Mouse (Mus musculus) yolk sac, embryonic 10.5 days (tissue): ENCODE results near the gene Fbxl15.

Experiments
- DNase-seq: peaks from one replicate; pipeline ENCODE4 v3.0.0-alpha.2; 2017; ENCODE audit warnings: low spot score

The Fbxl15 gene

DNA sequence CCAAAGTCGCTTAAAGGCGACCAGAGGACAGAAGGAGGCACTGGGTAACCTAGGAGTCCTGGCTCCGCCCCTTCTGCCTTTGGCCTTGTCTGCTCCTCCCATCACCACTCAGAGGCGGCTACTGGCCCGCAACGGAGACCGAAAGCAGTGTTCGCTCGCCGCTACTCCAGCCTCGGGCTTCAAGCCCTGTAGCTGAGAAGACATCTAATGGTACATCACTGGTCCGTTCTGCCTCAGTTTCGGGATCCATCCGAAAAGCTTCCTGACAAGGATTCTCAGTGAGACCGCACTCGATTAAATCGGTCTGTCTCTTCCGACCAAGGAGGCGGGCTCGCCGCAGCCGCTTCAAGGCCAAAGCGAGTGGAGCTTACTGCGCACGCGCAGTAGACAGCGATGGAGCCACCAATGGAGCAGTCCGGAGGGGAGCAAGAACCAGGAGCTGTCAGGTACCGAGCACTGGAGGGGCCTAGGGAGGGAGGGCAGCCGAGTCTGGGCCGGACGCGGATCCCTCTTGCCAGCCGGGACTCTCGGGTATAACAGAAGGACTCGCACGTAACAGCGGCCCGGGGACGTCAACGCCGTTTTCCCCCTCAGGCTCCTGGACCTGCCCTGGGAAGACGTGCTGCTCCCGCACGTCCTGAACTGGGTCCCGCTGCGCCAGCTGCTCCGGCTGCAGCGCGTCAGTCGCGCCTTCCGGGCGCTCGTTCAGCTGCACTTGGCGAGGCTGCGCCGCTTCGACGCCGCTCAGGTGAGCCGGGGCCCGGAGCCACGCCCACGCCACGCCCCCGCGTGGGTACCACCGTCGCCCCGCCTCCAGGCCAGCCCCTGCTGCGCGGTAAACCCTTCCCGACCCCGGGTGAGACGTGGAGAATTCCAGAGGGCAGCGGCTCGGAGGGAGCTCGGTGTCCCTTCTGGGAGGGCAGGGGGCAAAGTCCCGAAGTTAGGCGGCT is at the start of gene Fbxl15:
Gene Fbxl15 (plus strand): TSS at position 104 of the 950 bp plus-strand sequence.
- DNase-seq = peak; percentile 94

DNA sequence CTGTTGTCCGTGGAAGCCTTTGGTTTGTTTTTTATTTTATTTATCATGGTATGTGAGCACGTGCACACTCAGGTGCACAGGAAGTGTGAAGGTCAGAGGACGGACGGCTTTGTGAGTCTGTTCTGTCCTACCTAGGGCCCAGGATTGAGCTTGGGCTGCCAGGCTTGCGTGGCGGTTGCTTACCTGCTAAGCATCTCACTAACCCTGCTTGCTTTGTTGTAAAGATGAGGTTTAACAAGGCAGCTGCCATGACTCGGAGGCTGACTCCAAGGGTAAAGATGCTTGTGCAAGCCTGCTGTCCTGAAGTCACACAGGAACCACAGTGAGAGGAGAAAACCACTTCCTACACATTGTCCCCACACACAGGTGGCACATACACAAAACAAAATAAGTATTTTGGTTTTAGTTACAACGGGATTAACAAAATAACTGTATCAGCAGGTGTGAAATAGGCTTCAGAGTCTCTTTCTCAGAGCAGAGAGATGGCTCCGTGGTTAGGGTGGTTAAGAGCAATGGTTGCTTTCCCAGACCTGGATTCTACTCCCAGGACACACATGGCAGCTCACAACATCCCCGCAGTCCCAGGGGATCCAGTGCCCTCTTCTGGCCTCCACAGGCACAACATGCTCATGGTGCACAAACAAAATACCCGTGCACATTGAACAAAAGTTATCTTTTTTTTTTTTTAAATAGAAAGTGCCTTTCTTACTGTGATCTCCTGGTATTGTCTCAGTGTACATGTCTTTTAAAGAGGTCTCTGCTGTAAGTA is 45.7 kb upstream of the Fbxl15 start:
- no peak for DNase-seq

GRCm38 (mm10) chr19:46284686-46285085 is 43.3 kb upstream of the Fbxl15 start:
- no peak for DNase-seq

DNA sequence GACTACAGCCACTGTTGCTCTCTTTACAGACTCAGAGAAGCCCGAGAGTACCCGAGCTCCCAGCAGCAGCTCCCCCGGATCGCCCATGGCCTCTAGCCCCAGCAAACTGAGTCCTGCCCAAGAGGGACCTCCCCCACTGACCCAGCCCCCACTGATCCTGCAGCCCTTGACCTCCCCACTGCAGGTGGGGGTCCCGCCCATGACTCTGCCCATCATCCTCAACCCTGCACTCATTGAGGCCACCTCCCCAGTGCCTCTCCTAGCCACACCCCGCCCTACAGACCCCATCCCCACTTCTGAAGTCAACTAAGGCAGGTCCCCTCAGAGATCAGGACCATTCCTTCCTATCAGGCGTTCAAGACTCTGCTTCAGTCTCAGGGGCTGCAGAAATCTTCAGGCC is 42.4 kb upstream of the Fbxl15 start:
- no peak for DNase-seq

- DNase-seq = no peak
Measured at GRCm38 (mm10) chr19:46286047-46286446, 41.9 kb upstream of the Fbxl15 start.

DNA sequence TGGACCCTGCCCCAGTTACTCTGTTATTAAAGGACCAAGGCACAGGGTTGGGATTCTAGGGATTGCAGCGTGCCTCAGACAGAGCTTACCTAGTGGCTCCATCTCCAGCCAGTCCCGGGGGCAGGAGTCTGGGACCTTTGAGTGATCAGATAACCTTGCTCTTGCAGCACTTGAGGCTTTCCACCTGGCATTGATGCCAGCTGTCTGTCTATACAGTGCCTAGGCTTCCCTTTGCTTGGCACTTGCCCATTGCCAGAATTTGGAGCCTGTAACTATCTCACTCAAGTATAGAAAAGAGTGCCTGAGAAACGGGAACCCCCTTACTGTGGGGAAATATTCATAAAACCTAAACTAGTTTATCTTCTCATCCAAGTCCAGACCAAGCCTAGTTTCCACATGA is 41.1 kb upstream of the Fbxl15 start:
- DNase-seq = no peak

- no peak for DNase-seq
Measured at GRCm38 (mm10) chr19:46287566-46287965, 40.4 kb upstream of the Fbxl15 start.

- DNase-seq = no peak
Measured at GRCm38 (mm10) chr19:46290535-46291105, 37.4 kb upstream of the Fbxl15 start.

GRCm38 (mm10) chr19:46296938-46297337 is 31.0 kb upstream of the Fbxl15 start:
- DNase-seq = no peak

GRCm38 (mm10) chr19:46300294-46301045 is 27.5 kb upstream of the Fbxl15 start:
- DNase-seq = no peak

DNA sequence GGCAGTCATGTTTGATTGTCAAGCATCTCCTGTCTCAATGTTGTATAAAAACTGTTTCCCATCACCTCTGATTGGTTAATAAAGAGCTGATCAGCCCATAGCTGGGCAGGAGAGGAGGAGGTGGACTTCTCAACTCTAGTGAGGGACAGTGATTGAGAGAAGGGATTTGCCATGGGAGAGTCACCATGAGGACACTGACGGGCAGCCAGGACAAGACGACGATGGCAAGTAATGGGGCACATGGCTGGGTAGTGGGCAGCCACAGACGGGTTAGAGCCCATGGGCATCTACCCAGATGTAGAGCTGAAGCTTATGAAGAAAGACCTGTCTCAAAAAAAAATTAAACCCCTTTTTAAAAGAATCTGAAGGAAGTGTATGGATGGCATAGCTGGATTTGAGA is 25.4 kb upstream of the Fbxl15 start:
- DNase-seq = no peak

DNA sequence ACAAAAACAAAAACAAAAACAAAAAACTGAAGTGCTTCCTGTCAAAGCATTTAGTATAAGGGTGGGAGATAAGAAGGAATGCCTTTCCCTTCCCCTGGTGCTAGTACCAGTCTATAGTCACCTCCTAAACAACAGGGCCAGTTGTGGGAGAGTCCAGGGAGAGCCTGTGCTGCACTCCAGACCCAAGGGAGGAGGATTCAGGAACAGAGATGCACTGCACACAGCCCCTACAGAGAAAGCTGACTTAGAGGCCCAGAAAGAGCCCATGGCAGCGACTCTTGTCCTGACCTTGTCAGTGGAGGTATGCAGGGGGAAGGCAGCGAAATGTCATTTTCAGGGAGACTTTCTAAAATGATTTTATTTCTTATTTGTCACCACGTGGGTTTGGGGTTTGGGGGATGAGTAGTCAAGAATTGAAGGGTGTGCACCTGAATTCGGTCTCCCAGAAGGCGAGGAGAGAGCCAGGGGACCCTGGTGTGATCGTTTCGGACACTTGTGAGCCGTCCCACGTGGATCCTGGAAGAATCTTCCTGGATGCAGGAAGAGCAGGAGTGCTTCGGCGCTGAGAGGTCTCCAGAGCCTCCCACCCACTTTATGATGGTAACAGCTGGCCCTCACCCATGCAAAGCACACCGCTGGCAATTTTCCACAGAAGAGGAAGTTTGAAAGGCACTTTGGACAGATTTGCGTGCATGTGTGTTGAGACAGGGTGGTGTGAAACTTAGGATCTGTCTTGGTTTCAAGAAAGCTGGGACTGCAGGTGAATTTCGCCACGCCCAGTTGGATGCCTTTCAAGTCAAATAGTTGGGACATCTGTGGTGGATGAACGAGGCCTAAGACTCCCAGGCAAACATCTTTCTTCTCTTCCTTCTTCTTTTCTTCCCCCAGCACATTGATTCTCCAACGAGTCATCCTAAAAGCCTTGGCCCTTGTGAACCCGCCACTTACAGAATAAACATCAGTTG is 24.5 kb upstream of the Fbxl15 start:
- no peak for DNase-seq

GRCm38 (mm10) chr19:46304216-46304841 is 23.7 kb upstream of the Fbxl15 start, which contains the start of gene Nfkb2:
Gene Nfkb2, plus strand, starts transcription at chr19:46304320.
- peak; percentile 95 for DNase-seq

DNA sequence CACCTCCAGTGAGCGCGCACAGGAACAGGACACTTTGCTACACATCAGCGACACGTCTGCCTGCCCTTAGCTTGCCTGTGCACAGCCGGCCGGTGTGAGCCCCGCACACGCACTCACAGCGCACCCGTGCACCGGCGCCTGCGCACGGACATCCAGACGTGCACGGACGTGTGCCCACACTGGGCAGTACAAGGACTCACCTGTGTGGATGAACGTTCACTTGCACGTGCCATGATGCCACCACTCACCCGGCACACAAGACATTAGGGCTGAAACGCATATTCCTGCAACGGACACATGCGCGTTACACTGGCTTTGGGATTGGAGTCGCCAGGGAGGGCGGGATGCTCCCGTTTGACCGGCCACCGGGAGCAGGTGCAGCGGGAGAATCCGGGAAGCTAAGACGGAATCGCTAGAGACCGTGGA is 23.1 kb upstream of the Fbxl15 start:
- no peak for DNase-seq

DNA sequence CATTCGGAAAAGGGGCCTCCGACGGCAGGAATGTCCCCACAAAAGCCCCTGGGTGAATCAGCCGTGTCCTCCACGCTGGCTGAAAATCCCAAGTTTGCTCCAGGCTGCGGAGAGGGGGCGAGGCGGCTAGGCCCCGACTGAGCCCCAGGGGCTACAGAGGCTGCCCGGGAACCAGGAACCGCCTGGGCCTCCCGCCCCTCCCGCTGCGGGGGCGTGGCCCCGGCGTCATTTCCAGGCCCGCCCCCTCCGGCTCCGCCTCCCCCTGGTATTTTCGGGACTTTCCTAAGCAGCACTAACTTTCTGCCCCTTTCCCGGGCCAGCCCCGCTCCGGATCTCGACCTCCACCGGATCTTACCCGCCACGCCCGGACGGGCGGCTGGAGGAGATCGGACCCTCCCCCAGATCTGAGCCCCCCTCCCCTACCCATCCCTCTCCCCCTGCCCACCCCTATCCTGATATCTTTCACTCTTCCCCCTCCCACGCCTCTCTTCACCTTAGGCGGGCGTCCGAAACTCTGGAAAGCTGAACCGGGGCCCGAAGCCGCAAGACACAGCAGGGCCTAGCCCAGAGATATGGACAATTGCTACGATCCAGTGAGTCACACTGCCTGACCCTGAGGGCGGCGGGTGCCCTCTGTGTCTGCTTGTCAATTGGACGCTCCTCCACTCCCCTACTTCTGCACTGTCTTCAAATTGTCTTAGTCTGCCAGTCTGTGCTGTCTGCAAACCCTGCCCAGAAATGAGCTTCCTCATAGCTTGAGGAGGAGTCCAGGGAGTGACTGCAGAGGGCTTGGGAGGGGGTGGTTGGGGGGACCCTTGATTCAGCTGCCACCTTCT is 22.3 kb upstream of the Fbxl15 start:
- DNase-seq = peak; percentile 89

DNA sequence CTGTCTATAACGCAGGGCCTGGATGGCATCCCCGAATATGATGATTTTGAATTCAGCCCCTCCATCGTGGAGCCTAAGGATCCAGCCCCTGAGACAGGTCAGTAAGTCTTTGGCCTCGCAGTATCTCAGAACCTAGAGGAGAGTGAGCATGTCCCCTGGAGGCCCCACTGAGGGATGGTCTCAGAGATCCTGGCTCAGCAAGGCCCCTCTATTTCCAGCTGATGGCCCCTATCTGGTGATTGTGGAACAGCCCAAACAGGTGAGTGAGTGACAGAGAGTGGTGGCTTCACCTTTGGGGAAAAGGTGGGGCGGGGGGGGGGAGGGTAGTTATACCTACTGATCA is 21.7 kb upstream of the Fbxl15 start:
- no peak for DNase-seq

- DNase-seq = no peak
Measured at GRCm38 (mm10) chr19:46306751-46307289, 21.2 kb upstream of the Fbxl15 start.

DNA sequence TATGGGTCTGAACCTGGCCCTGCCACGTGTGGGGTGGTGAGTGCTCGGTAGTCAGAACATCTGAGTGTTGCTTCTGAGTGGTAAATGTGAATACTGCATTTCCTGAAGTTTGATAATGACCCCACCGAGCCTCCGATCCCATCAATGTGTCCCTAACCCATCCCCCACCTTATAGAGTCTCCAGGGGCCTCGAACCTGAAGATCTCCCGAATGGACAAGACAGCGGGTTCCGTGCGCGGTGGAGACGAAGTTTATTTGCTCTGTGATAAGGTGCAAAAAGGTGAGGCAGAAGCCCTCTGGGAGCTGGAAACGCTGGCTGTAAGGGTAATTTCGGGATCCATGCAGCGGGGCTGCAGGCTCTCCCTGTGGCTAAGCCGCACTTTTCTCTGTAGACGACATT is 20.2 kb upstream of the Fbxl15 start:
- DNase-seq = no peak

GRCm38 (mm10) chr19:46308303-46308702 is 19.7 kb upstream of the Fbxl15 start:
- no peak for DNase-seq
